Mouse (Mus musculus): Measurements from ENCODE around the gene Mtg2.

The Mtg2 gene

GRCm38 (mm10) chr2:180104659-180105377 is 34.4 kb downstream of the Mtg2 start:
- DNase-seq (ENCODE audit: low spot score in 2 of 2) = no peak

GRCm38 (mm10) chr2:180105441-180106190 is 35.2 kb downstream of the Mtg2 start:
- no peak for DNase-seq (ENCODE audit: low spot score in 2 of 2)

GRCm38 (mm10) chr2:180107081-180107480 is 36.7 kb downstream of the Mtg2 start:
- no peak for DNase-seq (ENCODE audit: low spot score in 2 of 2)

GRCm38 (mm10) chr2:180108285-180108684 is 37.9 kb downstream of the Mtg2 start:
- no peak for DNase-seq (ENCODE audit: low spot score in 2 of 2)

GRCm38 (mm10) chr2:180113909-180114890 is 43.8 kb downstream of the Mtg2 start:
- no peak for DNase-seq (ENCODE audit: low spot score in 2 of 2)

- DNase-seq (ENCODE audit: low spot score in 2 of 2) = no peak
These were observed 44.9 kb downstream of the Mtg2 start for GRCm38 (mm10) chr2:180115279-180115678.

- no peak for DNase-seq (ENCODE audit: low spot score in 2 of 2)
These were observed 45.7 kb downstream of the Mtg2 start for GRCm38 (mm10) chr2:180116081-180116493.

GRCm38 (mm10) chr2:180116741-180117484 is 46.5 kb downstream of the Mtg2 start:
- DNase-seq (ENCODE audit: low spot score in 2 of 2) = no peak

GRCm38 (mm10) chr2:180117485-180118194 is 47.3 kb downstream of the Mtg2 start:
- DNase-seq (ENCODE audit: low spot score in 2 of 2) = no peak

GRCm38 (mm10) chr2:180118661-180119438 is 48.5 kb downstream of the Mtg2 start, which contains the start of gene Osbpl2:
TSS of gene Osbpl2 (plus strand) at chr2:180119306.
- peak; percentile 97 to 98 for DNase-seq (ENCODE audit: low spot score in 2 of 2)

- peak in 1 of 2 experiments; percentile 36 for DNase-seq (ENCODE audit: low spot score in 2 of 2)
These were observed 49.3 kb downstream of the Mtg2 start for GRCm38 (mm10) chr2:180119439-180120291.

GRCm38 (mm10) chr2:180120292-180120761 is 49.9 kb downstream of the Mtg2 start:
- no peak for DNase-seq (ENCODE audit: low spot score in 2 of 2)

- no peak for DNase-seq (ENCODE audit: low spot score in 2 of 2)
These were observed 53.8 kb downstream of the Mtg2 start for GRCm38 (mm10) chr2:180124192-180124591.

- no peak for DNase-seq (ENCODE audit: low spot score in 2 of 2)
These were observed 55.8 kb downstream of the Mtg2 start for GRCm38 (mm10) chr2:180126195-180126594.

- DNase-seq (ENCODE audit: low spot score in 2 of 2) = no peak
These were observed 57.3 kb downstream of the Mtg2 start for GRCm38 (mm10) chr2:180127675-180128074.

GRCm38 (mm10) chr2:180133231-180133630 is 62.8 kb downstream of the Mtg2 start:
- no peak for DNase-seq (ENCODE audit: low spot score in 2 of 2)

GRCm38 (mm10) chr2:180133911-180134310 is 63.5 kb downstream of the Mtg2 start:
- no peak for DNase-seq (ENCODE audit: low spot score in 2 of 2)

- no peak for DNase-seq (ENCODE audit: low spot score in 2 of 2)
These were observed 65.0 kb downstream of the Mtg2 start for GRCm38 (mm10) chr2:180135414-180135813.

Measured in spleen, postnatal 14 days (tissue).